Mouse (Mus musculus): ENCODE data around the gene Msh3. TPM values are rescaled to one million over a fixed set of nuclear protein-coding genes. Genes with fewer than 3 reads are reported as not detected.

Msh3 gene
- polyA plus RNA-seq, 1 experiment from 2014 or later: 16.4 TPM

GRCm38 (mm10) chr13:92246966-92247365 lies 107.8 kb downstream of the Msh3 start:
- Histone ChIP-seq H3K27me3 (replicated peaks; ENCODE audit: control insufficient read depth, insufficient read depth, low read length) (no peaks in the 10 kb centered on the region), H3K4me2 (ENCODE audit: low read depth, low read length) (no peak overlapping the region), H3K36me3 (ENCODE audit: control insufficient read depth, insufficient read depth, low read length) (no peaks in the 10 kb centered on the region), H3K9ac (ENCODE audit: low read depth, low read length) (no peak overlapping the region), H3K4me3 (ENCODE audit: low read length) (no peak overlapping the region), H3K4me1 (ENCODE audit: control insufficient read depth, insufficient read depth, low read length) (no peaks in the 10 kb centered on the region), H3K27ac (ENCODE audit: low read length) (no peak overlapping the region), H3K9me3 (ENCODE audit: control insufficient read depth, low read length) (no peaks in the 10 kb centered on the region)
- no peak for ATAC-seq
- WGBS: 88% methylated on average over 5 of the region's 5 CpGs

GRCm38 (mm10) chr13:92244731-92245130 lies 110.1 kb downstream of the Msh3 start:
- no peaks in the 10 kb centered on the region for H3K36me3 ChIP-seq (ENCODE audit: control insufficient read depth, insufficient read depth, low read length)
- 89% methylated on average over 2 of the region's 2 CpGs for WGBS
- H3K27ac ChIP-seq (ENCODE audit: low read length): no peak overlapping the region
- no peaks in the 10 kb centered on the region for H3K27me3 ChIP-seq (replicated peaks; ENCODE audit: control insufficient read depth, insufficient read depth, low read length)
- H3K9ac ChIP-seq (ENCODE audit: low read depth, low read length): no peak overlapping the region
- H3K4me2 ChIP-seq (ENCODE audit: low read depth, low read length): no peak overlapping the region
- H3K4me3 ChIP-seq (ENCODE audit: low read length): no peak overlapping the region
- no peak for ATAC-seq
- no peaks in the 10 kb centered on the region for H3K4me1 ChIP-seq (ENCODE audit: control insufficient read depth, insufficient read depth, low read length)
- H3K9me3 ChIP-seq (ENCODE audit: control insufficient read depth, low read length): no peaks in the 10 kb centered on the region

GRCm38 (mm10) chr13:92241426-92241825 lies 113.4 kb downstream of the Msh3 start:
- no peaks in the 10 kb centered on the region for H3K9me3 ChIP-seq (ENCODE audit: control insufficient read depth, low read length)
- H3K4me2 ChIP-seq (ENCODE audit: low read depth, low read length): no peak overlapping the region
- no peaks in the 10 kb centered on the region for H3K36me3 ChIP-seq (ENCODE audit: control insufficient read depth, insufficient read depth, low read length)
- no peaks in the 10 kb centered on the region for H3K4me1 ChIP-seq (ENCODE audit: control insufficient read depth, insufficient read depth, low read length)
- H3K4me3 ChIP-seq (ENCODE audit: low read length): no peak overlapping the region
- no peak overlapping the region for H3K9ac ChIP-seq (ENCODE audit: low read depth, low read length)
- peak; percentile 64 for ATAC-seq
- WGBS: 71% methylated on average over 4 of the region's 4 CpGs
- H3K27ac ChIP-seq (ENCODE audit: low read length): no peak overlapping the region
- no peaks in the 10 kb centered on the region for H3K27me3 ChIP-seq (replicated peaks; ENCODE audit: control insufficient read depth, insufficient read depth, low read length)

GRCm38 (mm10) chr13:92237887-92238286 lies 116.9 kb downstream of the Msh3 start:
- Histone ChIP-seq H3K9me3 (ENCODE audit: control insufficient read depth, low read length) (no peaks in the 10 kb centered on the region), H3K9ac (ENCODE audit: low read depth, low read length) (no peak overlapping the region), H3K27ac (ENCODE audit: low read length) (no peak overlapping the region), H3K4me2 (ENCODE audit: low read depth, low read length) (no peak overlapping the region), H3K4me1 (ENCODE audit: control insufficient read depth, insufficient read depth, low read length) (no peaks in the 10 kb centered on the region), H3K4me3 (ENCODE audit: low read length) (no peak overlapping the region), H3K36me3 (ENCODE audit: control insufficient read depth, insufficient read depth, low read length) (no peaks in the 10 kb centered on the region), H3K27me3 (replicated peaks; ENCODE audit: control insufficient read depth, insufficient read depth, low read length) (no peaks in the 10 kb centered on the region)
- no peak for ATAC-seq
- 93% methylated on average over 3 of the region's 3 CpGs for WGBS

- no peaks in the 10 kb centered on the region for H3K4me1 ChIP-seq (ENCODE audit: control insufficient read depth, insufficient read depth, low read length)
These were observed 117.8 kb downstream of the Msh3 start for GRCm38 (mm10) chr13:92237016-92237415.

GRCm38 (mm10) chr13:92232076-92232938 lies 122.5 kb downstream of the Msh3 start:
- 52% methylated on average over 9 of the region's 9 CpGs for WGBS
- no peak overlapping the region for H3K9ac ChIP-seq (ENCODE audit: low read depth, low read length)
- H3K36me3 ChIP-seq (ENCODE audit: control insufficient read depth, insufficient read depth, low read length): no peaks in the 10 kb centered on the region
- no peaks in the 10 kb centered on the region for H3K27me3 ChIP-seq (replicated peaks; ENCODE audit: control insufficient read depth, insufficient read depth, low read length)
- no peak overlapping the region for H3K4me3 ChIP-seq (ENCODE audit: low read length)
- H3K9me3 ChIP-seq (ENCODE audit: control insufficient read depth, low read length): no peaks in the 10 kb centered on the region
- ATAC-seq: peak; percentile 38; the same call in 1 of the 2 replicates
- no peaks in the 10 kb centered on the region for H3K4me1 ChIP-seq (ENCODE audit: control insufficient read depth, insufficient read depth, low read length)
- no peak overlapping the region for H3K27ac ChIP-seq (ENCODE audit: low read length)
- no peak overlapping the region for H3K4me2 ChIP-seq (ENCODE audit: low read depth, low read length)

More at GRCm38 (mm10) chr13:92237016-92237415, 117.8 kb downstream of the Msh3 start:
- Histone ChIP-seq H3K36me3 (ENCODE audit: control insufficient read depth, insufficient read depth, low read length) (no peaks in the 10 kb centered on the region), H3K9me3 (ENCODE audit: control insufficient read depth, low read length) (no peaks in the 10 kb centered on the region), H3K27ac (ENCODE audit: low read length) (no peak overlapping the region), H3K4me2 (ENCODE audit: low read depth, low read length) (no peak overlapping the region), H3K9ac (ENCODE audit: low read depth, low read length) (no peak overlapping the region), H3K27me3 (replicated peaks; ENCODE audit: control insufficient read depth, insufficient read depth, low read length) (no peaks in the 10 kb centered on the region), H3K4me3 (ENCODE audit: low read length) (no peak overlapping the region)
- WGBS: 79% methylated on average over 4 of the region's 4 CpGs
- ATAC-seq: no peak

GRCm38 (mm10) chr13:92228037-92228436 lies 126.8 kb downstream of the Msh3 start:
- Histone ChIP-seq H3K36me3 (ENCODE audit: control insufficient read depth, insufficient read depth, low read length) (no peaks in the 10 kb centered on the region), H3K27me3 (replicated peaks; ENCODE audit: control insufficient read depth, insufficient read depth, low read length) (no peaks in the 10 kb centered on the region), H3K9ac (ENCODE audit: low read depth, low read length) (no peak overlapping the region), H3K4me2 (ENCODE audit: low read depth, low read length) (no peak overlapping the region), H3K4me1 (ENCODE audit: control insufficient read depth, insufficient read depth, low read length) (no peaks in the 10 kb centered on the region), H3K27ac (ENCODE audit: low read length) (no peak overlapping the region), H3K9me3 (ENCODE audit: control insufficient read depth, low read length) (no peaks in the 10 kb centered on the region), H3K4me3 (ENCODE audit: low read length) (no peak overlapping the region)
- WGBS: 73% methylated on average over 1 of the region's 1 CpGs
- ATAC-seq: no peak

- no peak overlapping the region for H3K4me2 ChIP-seq (ENCODE audit: low read depth, low read length)
- no peaks in the 10 kb centered on the region for H3K27me3 ChIP-seq (replicated peaks; ENCODE audit: control insufficient read depth, insufficient read depth, low read length)
- H3K4me3 ChIP-seq (ENCODE audit: low read length): no peak overlapping the region
- no peaks in the 10 kb centered on the region; the same call in 1 of the 2 replicates for H3K4me1 ChIP-seq (ENCODE audit: control insufficient read depth, insufficient read depth, low read length)
- 86% methylated on average over 3 of the region's 3 CpGs for WGBS
- H3K9me3 ChIP-seq (ENCODE audit: control insufficient read depth, low read length): no peaks in the 10 kb centered on the region
- H3K27ac ChIP-seq (ENCODE audit: low read length): peak overlapping the region; percentile 55
- H3K9ac ChIP-seq (ENCODE audit: low read depth, low read length): no peak overlapping the region
- no peaks in the 10 kb centered on the region; the same call in 1 of the 2 replicates for H3K36me3 ChIP-seq (ENCODE audit: control insufficient read depth, insufficient read depth, low read length)
- peak; percentile 68 for ATAC-seq
These were observed 131.2 kb downstream of the Msh3 start for GRCm38 (mm10) chr13:92223567-92223966.

- Histone ChIP-seq H3K4me1 (ENCODE audit: control insufficient read depth, insufficient read depth, low read length) (no peaks in the 10 kb centered on the region; the same call in 1 of the 2 replicates), H3K9me3 (ENCODE audit: control insufficient read depth, low read length) (no peaks in the 10 kb centered on the region), H3K27ac (ENCODE audit: low read length) (peak overlapping the region; percentile 55; the same call in 1 of the 2 replicates), H3K4me2 (ENCODE audit: low read depth, low read length) (no peak overlapping the region), H3K9ac (ENCODE audit: low read depth, low read length) (no peak overlapping the region), H3K4me3 (ENCODE audit: low read length) (no peak overlapping the region), H3K27me3 (replicated peaks; ENCODE audit: control insufficient read depth, insufficient read depth, low read length) (no peaks in the 10 kb centered on the region), H3K36me3 (ENCODE audit: control insufficient read depth, insufficient read depth, low read length) (no peaks in the 10 kb centered on the region; the same call in 1 of the 2 replicates)
- ATAC-seq: peak; percentile 76
- 86% methylated on average over 5 of the region's 5 CpGs for WGBS
These were observed 132.0 kb downstream of the Msh3 start for GRCm38 (mm10) chr13:92222763-92223162.

Measured in intestine, embryonic 16.5 days (tissue).